Mouse (Mus musculus): ENCODE results near the gene Ptprcap.
"Not testable (repeated sequence)": the region's sequence is repeated elsewhere in the genome, so short reads cannot be mapped to it uniquely, and the experiment has no call there.

Gene Ptprcap

GRCm38 (mm10) chr19:4122411-4123370 is 30.7 kb upstream of the Ptprcap start:
- in situ Hi-C loops (cut with MboI; ENCODE audit: low pct_unique_long_range_greater_than_20kb in 1 of 2, low sequenced_read_pairs in 2 of 2, unreplicated experiment in 1 of 2) = no loop called here

- in situ Hi-C loops (cut with MboI; ENCODE audit: low pct_unique_long_range_greater_than_20kb in 1 of 2, low sequenced_read_pairs in 2 of 2, unreplicated experiment in 1 of 2) = no loop called here
Measured at GRCm38 (mm10) chr19:4124432-4124831, 29.0 kb upstream of the Ptprcap start.

DNA sequence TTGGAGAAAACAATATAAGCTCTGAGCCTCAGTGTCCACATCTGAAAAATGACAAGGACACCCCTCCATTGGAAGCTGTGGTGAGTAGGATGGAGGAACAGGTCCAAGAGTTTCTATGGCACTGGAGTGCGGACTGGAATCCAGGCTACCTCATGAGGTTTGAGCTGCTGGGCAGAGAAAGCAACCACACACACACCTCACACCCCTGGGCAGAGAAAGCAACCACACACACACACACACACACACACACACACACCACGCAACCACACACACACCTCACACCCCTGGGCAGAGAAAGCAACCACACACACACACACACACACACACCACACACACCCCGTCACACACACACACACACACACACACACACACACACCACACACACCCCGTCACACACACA is 28.1 kb upstream of the Ptprcap start:
- in situ Hi-C loops (cut with MboI; ENCODE audit: low pct_unique_long_range_greater_than_20kb in 1 of 2, low sequenced_read_pairs in 2 of 2, unreplicated experiment in 1 of 2) = not testable (repeated sequence)

GRCm38 (mm10) chr19:4125741-4126696 is 27.4 kb upstream of the Ptprcap start, which contains the start of gene Aip:
Gene Aip (minus strand): TSS chr19:4125858.
- in situ Hi-C loops (cut with MboI; ENCODE audit: low pct_unique_long_range_greater_than_20kb in 1 of 2, low sequenced_read_pairs in 2 of 2, unreplicated experiment in 1 of 2) = no loop called here

DNA sequence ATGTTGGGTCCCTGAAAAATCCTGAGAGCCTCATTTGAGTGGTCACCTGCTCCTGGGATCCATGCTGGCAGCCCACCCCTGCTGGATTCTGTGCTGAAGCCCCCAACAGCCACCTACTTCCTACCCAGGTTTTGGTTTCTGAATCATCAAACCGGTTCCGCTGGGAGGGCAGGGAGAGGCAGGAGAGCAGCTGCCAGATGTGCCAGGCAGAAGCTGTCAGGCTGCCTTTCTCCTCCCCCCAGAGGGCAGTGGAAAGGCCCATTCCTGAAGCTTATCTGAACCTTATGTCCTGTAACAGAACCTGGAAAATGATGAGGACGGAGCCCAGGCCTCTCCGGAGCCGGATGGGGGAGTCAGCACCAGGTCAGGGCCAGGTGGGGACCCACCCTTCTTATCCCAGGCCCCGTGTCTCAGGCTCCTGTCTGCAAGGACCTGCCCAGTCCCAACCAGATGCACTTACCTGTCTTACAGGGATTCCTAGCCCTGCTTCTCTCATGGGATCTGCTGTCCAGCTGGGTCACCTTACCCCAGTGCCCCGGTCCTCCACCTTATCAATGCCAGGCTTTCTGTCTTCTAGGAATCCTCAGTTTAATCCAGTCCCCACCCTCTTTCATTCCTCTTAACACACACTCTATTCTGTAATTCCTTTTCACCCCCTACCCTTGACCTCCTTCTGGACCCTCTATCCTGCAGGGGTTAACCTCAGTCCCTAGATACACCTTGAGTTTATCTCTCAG is 26.5 kb upstream of the Ptprcap start:
- in situ Hi-C loops (cut with MboI; ENCODE audit: low pct_unique_long_range_greater_than_20kb in 1 of 2, low sequenced_read_pairs in 2 of 2, unreplicated experiment in 1 of 2) = no loop called here

DNA sequence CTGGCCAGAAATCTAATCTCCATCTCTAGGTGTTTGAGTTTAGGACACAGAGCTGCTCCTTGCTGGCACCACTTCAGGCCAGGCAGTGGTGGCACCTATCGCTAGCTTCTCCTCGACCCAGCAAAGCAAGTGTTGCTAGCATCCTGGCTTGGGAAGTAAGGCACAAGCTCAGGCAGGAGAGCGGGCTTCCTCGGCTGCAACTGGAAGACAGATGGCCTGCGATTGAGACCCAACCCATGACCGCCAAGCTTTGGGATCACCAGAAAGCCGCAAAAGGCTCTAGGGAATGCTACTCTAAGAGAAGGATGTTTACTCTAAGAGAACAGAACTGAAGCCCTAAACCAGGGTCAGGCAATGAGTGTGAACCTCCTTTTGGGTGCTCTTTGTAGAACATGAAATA is 23.9 kb upstream of the Ptprcap start:
- in situ Hi-C loops (cut with MboI; ENCODE audit: low pct_unique_long_range_greater_than_20kb in 1 of 2, low sequenced_read_pairs in 2 of 2, unreplicated experiment in 1 of 2) = no loop called here

GRCm38 (mm10) chr19:4130106-4130505 is 23.3 kb upstream of the Ptprcap start:
- in situ Hi-C loops (cut with MboI; ENCODE audit: low pct_unique_long_range_greater_than_20kb in 1 of 2, low sequenced_read_pairs in 2 of 2, unreplicated experiment in 1 of 2) = no loop called here

- in situ Hi-C loops (cut with MboI; ENCODE audit: low pct_unique_long_range_greater_than_20kb in 1 of 2, low sequenced_read_pairs in 2 of 2, unreplicated experiment in 1 of 2) = no loop called here
Measured at GRCm38 (mm10) chr19:4131075-4131474, 22.3 kb upstream of the Ptprcap start.

GRCm38 (mm10) chr19:4131768-4132167 is 21.6 kb upstream of the Ptprcap start:
- in situ Hi-C loops (cut with MboI; ENCODE audit: low pct_unique_long_range_greater_than_20kb in 1 of 2, low sequenced_read_pairs in 2 of 2, unreplicated experiment in 1 of 2) = no loop called here

DNA sequence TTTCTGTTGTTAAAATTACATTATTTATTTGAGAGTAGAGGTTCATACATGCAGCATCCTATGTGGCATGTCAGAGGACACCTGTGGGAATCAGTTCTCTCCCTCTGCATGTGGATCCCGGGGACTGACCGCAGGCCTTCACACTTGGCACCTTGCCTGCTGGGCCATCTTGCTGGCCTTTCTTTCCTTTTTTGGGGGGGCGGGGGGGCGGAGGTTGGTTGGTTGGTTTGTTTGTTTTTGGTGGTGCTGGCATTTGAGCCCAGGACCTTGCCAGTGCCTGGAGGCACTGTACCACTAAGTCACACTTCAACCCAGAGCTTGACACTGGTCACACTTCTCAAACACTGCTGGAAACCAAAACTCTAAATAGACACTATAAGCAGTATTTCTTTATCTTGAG is 19.1 kb upstream of the Ptprcap start:
- in situ Hi-C loops (cut with MboI; ENCODE audit: low pct_unique_long_range_greater_than_20kb in 1 of 2, low sequenced_read_pairs in 2 of 2, unreplicated experiment in 1 of 2) = no loop called here

DNA sequence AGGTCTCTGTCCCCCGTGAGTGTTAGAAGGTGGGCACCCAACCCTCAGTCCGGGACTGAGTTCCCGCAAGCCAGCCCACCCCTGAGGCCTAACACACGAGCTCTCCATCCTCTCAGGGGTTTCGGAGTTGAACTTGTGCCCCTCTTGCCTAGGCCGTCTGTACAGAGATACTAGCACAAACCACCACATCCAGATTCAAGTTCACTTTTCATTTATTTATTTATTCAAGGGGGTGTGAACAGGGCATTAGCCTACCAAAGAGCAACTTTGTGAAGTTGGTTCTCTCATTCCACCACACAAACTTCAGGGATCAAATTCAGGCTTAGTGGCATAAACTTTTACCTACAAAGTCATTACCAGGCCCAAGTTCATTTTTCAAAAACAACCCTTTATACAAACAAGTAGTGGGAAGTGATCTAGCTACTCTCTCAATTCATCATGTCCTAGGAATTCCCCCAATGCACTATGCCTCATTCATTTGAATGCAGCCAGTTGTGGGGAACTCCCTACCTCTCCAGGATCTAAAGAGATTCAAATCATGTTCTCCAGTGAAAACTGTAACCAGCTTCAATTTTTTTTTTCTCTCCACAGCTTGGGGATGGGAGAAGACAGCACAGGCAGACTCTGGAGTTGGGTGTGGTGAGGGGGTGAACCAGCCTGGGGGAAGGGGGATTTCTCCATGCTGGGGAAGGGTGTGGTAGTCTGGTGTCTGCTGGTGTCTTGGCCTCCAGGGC is 18.0 kb upstream of the Ptprcap start:
- in situ Hi-C loops (cut with MboI; ENCODE audit: low pct_unique_long_range_greater_than_20kb in 1 of 2, low sequenced_read_pairs in 2 of 2, unreplicated experiment in 1 of 2) = not testable (repeated sequence)

GRCm38 (mm10) chr19:4135963-4136345 is 17.4 kb upstream of the Ptprcap start:
- in situ Hi-C loops (cut with MboI; ENCODE audit: low pct_unique_long_range_greater_than_20kb in 1 of 2, low sequenced_read_pairs in 2 of 2, unreplicated experiment in 1 of 2) = not testable (repeated sequence)

DNA sequence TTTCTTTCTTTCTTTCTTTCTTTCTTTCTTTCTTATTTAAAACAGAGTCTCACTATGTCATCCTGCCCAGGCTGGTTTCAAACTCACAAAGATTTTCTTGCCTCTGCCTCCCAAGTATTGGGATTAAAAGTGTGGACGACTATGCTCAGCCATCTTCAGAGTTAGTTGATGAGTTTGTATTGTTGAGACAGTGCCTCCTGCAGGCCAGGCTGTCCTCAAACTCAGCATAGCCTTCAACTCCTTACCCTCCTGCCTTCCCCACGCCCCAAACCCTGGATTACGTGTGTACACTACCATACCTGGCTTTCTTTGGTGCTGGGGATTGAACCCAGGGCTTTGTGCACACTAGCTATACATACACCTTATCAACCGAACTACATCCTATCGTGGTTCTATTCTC is 16.9 kb upstream of the Ptprcap start:
- in situ Hi-C loops (cut with MboI; ENCODE audit: low pct_unique_long_range_greater_than_20kb in 1 of 2, low sequenced_read_pairs in 2 of 2, unreplicated experiment in 1 of 2) = no loop called here

GRCm38 (mm10) chr19:4137913-4138312 is 15.5 kb upstream of the Ptprcap start:
- in situ Hi-C loops (cut with MboI; ENCODE audit: low pct_unique_long_range_greater_than_20kb in 1 of 2, low sequenced_read_pairs in 2 of 2, unreplicated experiment in 1 of 2) = no loop called here

- in situ Hi-C loops (cut with MboI; ENCODE audit: low pct_unique_long_range_greater_than_20kb in 1 of 2, low sequenced_read_pairs in 2 of 2, unreplicated experiment in 1 of 2) = no loop called here
Measured at GRCm38 (mm10) chr19:4139446-4139845, 14.0 kb upstream of the Ptprcap start, which contains the start of gene Gpr152. Gene Gpr152 (plus strand): TSS chr19:4139787.

- in situ Hi-C loops (cut with MboI; ENCODE audit: low pct_unique_long_range_greater_than_20kb in 1 of 2, low sequenced_read_pairs in 2 of 2, unreplicated experiment in 1 of 2) = no loop called here
Measured at GRCm38 (mm10) chr19:4140147-4140546, 13.3 kb upstream of the Ptprcap start.

GRCm38 (mm10) chr19:4142416-4143173 is 10.8 kb upstream of the Ptprcap start:
- in situ Hi-C loops (cut with MboI; ENCODE audit: low pct_unique_long_range_greater_than_20kb in 1 of 2, low sequenced_read_pairs in 2 of 2, unreplicated experiment in 1 of 2) = no loop called here
